12 mouse cellular contexts compared by ENCODE assay signal in genomic region chr13:37930621-37931020, GRCm38 (mm10).
"Had no signal": no experiment of that assay in that cellular context is flagged by ENCODE, and none has a peak within 500 bp of the region (broad histone marks: within the 10 kb centered on the region; RNA-seq: fewer than 3 reads in every experiment).

No protein-coding gene starts in this region.

- H3K4me3 ChIP-seq: intestine, embryonic 15.5 days; kidney, embryonic 15.5 days; limb, embryonic 15.5 days; midbrain, embryonic 12.5 days; myocyte; neural tube, embryonic 15.5 days had no signal

- H3K27ac ChIP-seq: intestine, embryonic 15.5 days; kidney, embryonic 15.5 days; limb, embryonic 15.5 days; liver, embryonic 14.5 days; midbrain, embryonic 12.5 days; neural tube, embryonic 15.5 days had no signal

- H3K9me3 ChIP-seq: intestine, embryonic 15.5 days; kidney, embryonic 15.5 days; limb, embryonic 15.5 days; midbrain, embryonic 12.5 days; neural tube, embryonic 15.5 days had no signal

- DNase-seq: kidney, adult 18-20 months; layer of hippocampus, adult 9-11 months; layer of hippocampus, postnatal 36 days; lung, adult 18-20 months; thymus, postnatal 4 days had no signal

- H3K27me3 ChIP-seq: intestine, embryonic 15.5 days; kidney, embryonic 15.5 days; limb, embryonic 15.5 days; midbrain, embryonic 12.5 days; neural tube, embryonic 15.5 days had no signal

- H3K4me1 ChIP-seq: intestine, embryonic 15.5 days; midbrain, embryonic 12.5 days; neural tube, embryonic 15.5 days had no signal

- H3K4me2 ChIP-seq: intestine, embryonic 15.5 days; kidney, embryonic 15.5 days; limb, embryonic 15.5 days; midbrain, embryonic 12.5 days; neural tube, embryonic 15.5 days had no signal

- H3K36me3 ChIP-seq: neural tube, embryonic 15.5 days had no signal

- ATAC-seq: intestine, embryonic 15.5 days had no signal

- H3K9ac ChIP-seq: intestine, embryonic 15.5 days; kidney, embryonic 15.5 days; limb, embryonic 15.5 days; liver, embryonic 14.5 days; midbrain, embryonic 12.5 days; neural tube, embryonic 15.5 days had no signal
